Mouse (Mus musculus) testis, adult 2 months (tissue): ENCODE measurements at regions not wholly inside any gene's neighbourhood (a gene's known extent, or its start where the extent isn't known, plus 50 kb on each side); places are given as distances from the start of the nearest gene placed in this dataset.

Experiments
- H3K27ac ChIP-seq: fragments of 200-500 bp; 2 replicates; pipeline ENCODE4 v1.5.1; 2012; ENCODE audit warnings: low read depth, low read length; ENCODE audit not compliant: control insufficient read depth, insufficient read depth
- H3K27me3 ChIP-seq: fragments of 200-500 bp; 2 replicates; pipeline ENCODE4 v1.6.1; 2012; ENCODE audit warnings: mild to moderate bottlenecking, low read length, moderate library complexity; ENCODE audit not compliant: control insufficient read depth, insufficient read depth
- H3K36me3 ChIP-seq: fragments of 200-500 bp; 2 replicates; pipeline ENCODE4 v1.6.1; 2012; ENCODE audit warnings: mild to moderate bottlenecking, low read length; ENCODE audit not compliant: control insufficient read depth, insufficient read depth
- H3K4me1 ChIP-seq: fragments of 200-500 bp; 2 replicates; pipeline ENCODE4 v1.6.1; 2012; ENCODE audit warnings: low read length; ENCODE audit not compliant: control insufficient read depth, insufficient read depth
- H3K4me3 ChIP-seq: fragments of 200-500 bp; 2 replicates; pipeline ENCODE4 v1.5.1; 2012; ENCODE audit warnings: low read depth, mild to moderate bottlenecking, low read length, moderate library complexity, mixed read lengths; ENCODE audit not compliant: control insufficient read depth
- CTCF ChIP-seq: fragments of 200-500 bp; IDR thresholded peaks from 2 replicates; pipeline ENCODE4 v1.5.1; 2012; ENCODE audit warnings: low read depth, mild to moderate bottlenecking, inconsistent platforms, low read length, moderate library complexity; ENCODE audit not compliant: control insufficient read depth, insufficient read depth, insufficient replicate concordance
- POLR2A ChIP-seq: fragments of 200-500 bp; IDR thresholded peaks from 2 replicates; pipeline ENCODE4 v1.6.1; 2012; ENCODE audit warnings: low read depth, mild to moderate bottlenecking, inconsistent platforms, low read length, moderate library complexity; ENCODE audit not compliant: control insufficient read depth

DNA sequence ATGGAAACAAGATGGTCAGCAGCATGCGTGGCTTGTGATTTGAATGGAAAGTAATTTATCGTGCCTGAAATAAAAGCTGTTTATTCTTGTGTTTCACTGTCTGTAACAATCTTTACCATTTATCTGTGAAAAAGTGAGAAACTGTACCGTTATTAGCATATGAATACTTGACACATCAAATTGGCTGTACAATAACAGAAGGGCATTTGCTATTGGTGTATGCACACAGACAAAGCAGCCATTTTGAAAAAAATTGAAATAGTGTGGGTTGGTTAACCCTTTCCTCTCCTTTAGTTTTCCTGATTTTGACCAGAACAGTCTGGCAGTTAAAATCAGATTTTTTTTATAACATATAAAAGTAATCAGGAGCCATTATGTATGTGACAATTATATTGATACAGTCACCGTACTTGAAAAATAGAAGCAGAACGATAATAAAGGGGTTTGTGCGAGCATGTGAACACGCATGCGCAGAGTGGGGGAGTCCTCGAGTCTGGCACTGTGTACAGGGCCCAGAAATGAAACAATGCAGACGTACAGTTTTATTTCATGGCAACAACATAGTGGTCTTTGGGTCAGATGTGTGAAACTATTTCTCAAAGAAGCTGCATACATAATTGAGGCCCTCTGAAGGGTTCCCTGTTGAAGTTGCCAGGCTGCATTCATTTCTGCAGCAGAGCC is 237.3 kb upstream of the Tmem161b start:
- Histone ChIP-seq H3K27me3 (no peaks in the 10 kb centered on the region), H3K4me1 (no peaks in the 10 kb centered on the region), H3K27ac (no peak overlapping the region), H3K36me3 (no peaks in the 10 kb centered on the region), H3K4me3 (no peak overlapping the region)
- no peak for TF ChIP-seq POLR2A
- TF ChIP-seq CTCF, result no peak

GRCm38 (mm10) chr13:83987746-83988423 is 234.2 kb upstream of the Tmem161b start:
- Histone ChIP-seq H3K4me3 (no peak overlapping the region), H3K4me1 (no peaks in the 10 kb centered on the region), H3K36me3 (no peaks in the 10 kb centered on the region), H3K27me3 (no peaks in the 10 kb centered on the region), H3K27ac (no peak overlapping the region)
- TF ChIP-seq POLR2A (no peak), CTCF (no peak)

GRCm38 (mm10) chr13:83988517-83988916 is 233.6 kb upstream of the Tmem161b start:
- H3K4me3 ChIP-seq, result no peak overlapping the region
- no peaks in the 10 kb centered on the region for H3K27me3 ChIP-seq
- H3K27ac ChIP-seq, result no peak overlapping the region
- no peak for TF ChIP-seq POLR2A
- TF ChIP-seq CTCF, result no peak
- H3K4me1 ChIP-seq, result no peaks in the 10 kb centered on the region
- H3K36me3 ChIP-seq, result no peaks in the 10 kb centered on the region

- TF ChIP-seq CTCF, result no peak
- TF ChIP-seq POLR2A, result no peak
- Histone ChIP-seq H3K4me3 (no peak overlapping the region), H3K4me1 (no peaks in the 10 kb centered on the region; the same call in 1 of the 2 replicates), H3K27ac (no peak overlapping the region), H3K27me3 (no peaks in the 10 kb centered on the region), H3K36me3 (no peaks in the 10 kb centered on the region)
These were observed 224.3 kb upstream of the Tmem161b start for GRCm38 (mm10) chr13:83997599-83998369.

DNA sequence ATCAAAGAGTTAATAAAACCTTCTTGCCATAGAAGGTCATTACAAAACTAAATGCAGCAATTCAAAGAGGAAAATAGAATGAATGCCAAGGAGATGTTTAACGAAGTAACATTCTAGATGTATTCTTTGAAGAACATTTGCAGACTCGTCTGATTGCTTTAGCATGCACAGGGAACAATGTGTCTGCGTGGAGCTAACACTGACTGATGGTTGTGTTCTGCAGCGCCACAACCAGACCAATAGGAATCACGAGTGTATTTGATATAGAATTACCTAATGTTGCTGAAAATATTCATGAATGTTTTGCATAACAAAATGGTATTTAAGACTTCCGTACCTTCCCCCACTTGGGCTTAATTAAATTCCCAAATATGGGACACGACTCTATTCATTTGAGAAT is 200.3 kb upstream of the Tmem161b start:
- no peaks in the 10 kb centered on the region for H3K4me1 ChIP-seq
- H3K36me3 ChIP-seq, result no peaks in the 10 kb centered on the region
- no peaks in the 10 kb centered on the region for H3K27me3 ChIP-seq
- no peak overlapping the region for H3K27ac ChIP-seq
- TF ChIP-seq POLR2A, result no peak
- TF ChIP-seq CTCF, result no peak
- H3K4me3 ChIP-seq, result no peak overlapping the region

DNA sequence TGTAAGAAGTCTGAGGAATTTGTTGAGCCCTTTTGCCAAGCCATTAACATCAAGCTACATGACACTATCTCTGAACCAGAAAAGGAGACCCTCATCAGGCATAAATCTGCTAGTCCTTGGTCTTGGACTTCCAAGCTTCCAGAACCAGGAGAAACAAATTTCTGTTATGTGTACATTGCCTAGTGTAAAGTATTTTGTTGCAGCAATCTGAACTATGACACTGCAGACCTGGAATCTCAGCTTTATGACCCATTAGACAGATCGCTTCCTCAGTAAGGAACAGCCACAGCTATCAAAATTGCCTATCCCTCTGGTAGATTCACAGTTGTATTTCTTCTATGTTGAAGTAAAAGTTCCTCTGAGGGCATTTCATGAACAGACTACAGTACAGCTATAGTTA is 199.1 kb upstream of the Tmem161b start:
- no peak for TF ChIP-seq POLR2A
- TF ChIP-seq CTCF, result no peak
- Histone ChIP-seq H3K27me3 (no peaks in the 10 kb centered on the region), H3K4me3 (no peak overlapping the region), H3K27ac (no peak overlapping the region), H3K36me3 (no peaks in the 10 kb centered on the region), H3K4me1 (no peaks in the 10 kb centered on the region)

DNA sequence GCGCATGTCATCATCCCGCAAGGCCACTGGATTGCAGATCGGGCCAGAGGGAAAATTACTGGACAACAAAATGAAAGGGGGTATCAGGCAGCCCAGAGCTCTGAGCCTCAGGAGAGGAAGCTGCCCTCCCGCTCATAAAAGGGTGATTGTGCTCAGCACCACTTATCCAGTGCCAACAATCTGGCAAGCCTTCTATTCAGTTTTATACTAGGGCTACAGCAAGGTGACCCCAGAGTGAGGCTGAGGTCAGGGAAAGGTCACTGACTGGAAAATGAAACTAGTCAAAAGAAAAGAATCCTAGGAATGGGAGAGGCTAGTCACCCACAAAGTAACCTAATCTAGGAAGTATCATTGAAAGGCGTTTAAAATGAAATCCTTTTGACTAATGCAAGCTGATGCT is 198.5 kb upstream of the Tmem161b start:
- TF ChIP-seq POLR2A, result no peak
- no peak for TF ChIP-seq CTCF
- H3K36me3 ChIP-seq, result no peaks in the 10 kb centered on the region
- H3K4me1 ChIP-seq, result no peaks in the 10 kb centered on the region
- no peak overlapping the region for H3K4me3 ChIP-seq
- no peak overlapping the region for H3K27ac ChIP-seq
- H3K27me3 ChIP-seq, result no peaks in the 10 kb centered on the region
